Mouse (Mus musculus): ENCODE measurements around the gene Gm20807. TPM values are rescaled to one million over a fixed set of nuclear protein-coding genes. Genes with fewer than 3 reads are reported as not detected.
"Not testable (repeated sequence)": the region's sequence is repeated elsewhere in the genome, so short reads cannot be mapped to it uniquely, and the experiment has no call there.

Gm20807 gene
- not detected in 2 replicates for polyA plus RNA-seq (2016; fragmentation: Nextera tagmentation; extraction: Ambion mirVana)

- H3K27me3 ChIP-seq; ATAC-seq (ENCODE audit: insufficient number of reproducible peaks, insufficient read depth, low FRiP score, low TSS enrichment); H3K27ac ChIP-seq; H3K36me3 ChIP-seq; H3K9ac ChIP-seq; H3K4me2 ChIP-seq (replicated peaks); H3K4me1 ChIP-seq; H3K9me3 ChIP-seq; H3K4me3 ChIP-seq: not testable (repeated sequence)
These were observed at the start of gene Gm20807 for GRCm38 (mm10) chrY:13042591-13042990. Gene Gm20807 (plus strand): TSS chrY:13042891.

Other genes starting within 250 kb of the Gm20807 start
- not detected in 2 replicates for gene Gm21891, start 90.6 kb downstream of the Gm20807 start, polyA plus RNA-seq (2016; fragmentation: Nextera tagmentation; extraction: Ambion mirVana)
- gene Gm21425, start 119.1 kb downstream of the Gm20807 start, polyA plus RNA-seq (2016; fragmentation: Nextera tagmentation; extraction: Ambion mirVana) = not detected in 2 replicates
- gene Gm21828, start 181.0 kb downstream of the Gm20807 start, polyA plus RNA-seq (2016; fragmentation: Nextera tagmentation; extraction: Ambion mirVana) = not detected in 2 replicates
- gene Gm21440, start 209.5 kb downstream of the Gm20807 start, polyA plus RNA-seq (2016; fragmentation: Nextera tagmentation; extraction: Ambion mirVana) = not detected in 2 replicates
- gene Gm21454, start 209.6 kb downstream of the Gm20807 start, polyA plus RNA-seq (2016; fragmentation: Nextera tagmentation; extraction: Ambion mirVana) = not detected in 2 replicates